Mouse (Mus musculus): ENCODE data around the gene Polr1d.

GRCm38 (mm10) chr5:147050816-147051499, 25.9 kb upstream of the Polr1d start:
- TF ChIP-seq POLR2A (IDR thresholded peaks at IDR 0.05; ENCODE audit: borderline replicate concordance, insufficient read depth, low read length): no peak
- no peak for TF ChIP-seq CTCF (IDR thresholded peaks at IDR 0.05; ENCODE audit: borderline replicate concordance, insufficient read depth, low read depth, low read length)
